Mouse (Mus musculus) heart, embryonic 16.5 days (tissue): ENCODE measurements at regions not wholly inside any gene's neighbourhood (a gene's known extent, or its start where the extent isn't known, plus 50 kb on each side); places are given as distances from the start of the nearest gene placed in this dataset.
A peak's percentile ranks its signal among the peaks of the same experiment; 100 is the strongest.

Source experiments
- ATAC-seq: fragments of 200-750 bp; cut with Nextera tagmentation; replicated peaks from 2 replicates; pipeline ENCODE4 v1.8.0; 2017; ENCODE audit warnings: moderate number of reproducible peaks; ENCODE audit not compliant: insufficient read depth, low FRiP score; ENCODE audit errors: extremely low read depth
- H3K27ac ChIP-seq: fragments of 300-500 bp; sonication (generic); 2 replicates; pipeline ENCODE4 v1.5.1; 2014; ENCODE audit warnings: mild to moderate bottlenecking, low read length, control low read depth, moderate library complexity
- H3K27me3 ChIP-seq: fragments of 300-500 bp; sonication (generic); 2 replicates; pipeline ENCODE4 v1.6.1; 2014; ENCODE audit warnings: low read length, mixed read lengths; ENCODE audit not compliant: control insufficient read depth, insufficient read depth
- H3K36me3 ChIP-seq: fragments of 300-500 bp; sonication (generic); 2 replicates; pipeline ENCODE4 v1.6.1; 2014; ENCODE audit not compliant: control insufficient read depth, insufficient read depth
- H3K4me1 ChIP-seq: fragments of 300-500 bp; sonication (generic); 2 replicates; pipeline ENCODE4 v1.6.1; 2014; ENCODE audit warnings: low read length, mixed read lengths; ENCODE audit not compliant: control insufficient read depth, insufficient read depth
- H3K4me2 ChIP-seq: fragments of 300-500 bp; sonication (generic); 2 replicates; pipeline ENCODE4 v1.6.1; 2014; ENCODE audit warnings: low read depth, mild to moderate bottlenecking, control low read depth, low read length
- H3K4me3 ChIP-seq: fragments of 300-500 bp; sonication (generic); 2 replicates; pipeline ENCODE4 v1.5.1; 2014; ENCODE audit warnings: mild to moderate bottlenecking, control low read depth, low read length
- H3K9ac ChIP-seq: fragments of 300-500 bp; sonication (generic); 2 replicates; pipeline ENCODE4 v1.6.1; 2014; ENCODE audit warnings: low read length, control low read depth
- H3K9me3 ChIP-seq: fragments of 300-500 bp; sonication (generic); replicated peaks from 2 replicates; pipeline ENCODE4 v1.6.1; 2016; ENCODE audit warnings: low read length; ENCODE audit not compliant: control insufficient read depth
- WGBS: fragments of 180-500 bp; shearing (Covaris S2); extraction: QIAGEN DNeasy Blood & Tissue Kit; methylation state at CpG from one replicate; pipeline ENCODE4 v1.1.7; 2014; 5-methylcytosine and 5-hydroxymethylcytosine counted together

DNA sequence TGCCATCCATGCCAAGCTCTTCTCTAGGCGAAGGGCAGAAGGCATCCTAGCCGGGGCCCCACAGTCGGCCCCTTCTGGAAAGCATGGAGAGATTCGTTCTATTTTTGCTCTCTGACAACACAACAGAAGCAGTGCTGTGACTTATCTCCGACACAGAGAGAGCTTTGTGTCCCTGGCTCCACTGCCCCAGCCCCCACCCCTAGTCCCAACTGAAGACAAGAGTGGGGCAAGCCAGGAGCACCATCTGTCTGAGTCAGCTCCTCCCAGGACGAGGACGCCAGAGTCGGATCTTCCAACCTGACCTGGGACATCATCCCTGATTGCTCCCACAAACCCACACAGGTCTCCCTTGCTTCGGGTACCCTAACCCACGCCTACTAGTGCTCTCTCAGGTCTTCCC lies 71.9 kb upstream of the Otos start:
- H3K36me3 ChIP-seq, result no peaks in the 10 kb centered on the region
- H3K27ac ChIP-seq, result peak overlapping the region; percentile 90
- peak overlapping the region; percentile 37; the same call in 1 of the 2 replicates for H3K9ac ChIP-seq
- H3K9me3 ChIP-seq, result no peaks in the 10 kb centered on the region
- no peak overlapping the region for H3K4me3 ChIP-seq
- peak; percentile 84 for ATAC-seq
- H3K4me1 ChIP-seq, result peaks cover 35% of the 10 kb centered on the region
- no peaks in the 10 kb centered on the region for H3K27me3 ChIP-seq
- peak overlapping the region; percentile 14; the same call in 1 of the 2 replicates for H3K4me2 ChIP-seq
- WGBS, result 36% methylated on average over 10 of the region's 10 CpGs

DNA sequence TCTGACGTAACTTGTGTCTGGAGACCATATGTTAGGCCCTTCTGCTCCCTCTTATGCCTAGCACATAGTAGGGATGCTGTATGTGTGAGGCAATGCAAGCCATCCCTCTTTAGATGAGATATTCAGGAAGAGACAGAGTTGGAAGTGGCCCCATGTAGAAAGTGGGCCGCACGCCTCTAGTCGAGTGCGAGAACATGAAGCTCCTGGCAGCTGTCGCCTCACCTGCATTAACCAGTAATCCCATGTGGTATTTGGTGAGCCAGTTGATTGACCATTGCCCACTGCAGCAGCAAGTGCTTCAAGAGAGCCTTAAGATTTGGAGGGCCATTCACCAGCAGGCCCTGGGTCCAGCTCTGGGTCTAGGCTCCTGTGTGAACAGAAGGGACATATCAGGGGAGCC lies 71.2 kb upstream of the Otos start:
- WGBS, result 95% methylated on average over 6 of the region's 6 CpGs
- 0 out of 2 replicates have a peak overlapping the region, but pooled peaks have one; percentile 26 for H3K9ac ChIP-seq
- H3K4me2 ChIP-seq, result no peak overlapping the region
- H3K27me3 ChIP-seq, result no peaks in the 10 kb centered on the region
- no peak for ATAC-seq
- no peaks in the 10 kb centered on the region for H3K36me3 ChIP-seq
- H3K4me3 ChIP-seq, result no peak overlapping the region
- peaks cover 35% of the 10 kb centered on the region for H3K4me1 ChIP-seq
- H3K27ac ChIP-seq, result peak overlapping the region; percentile 86
- no peaks in the 10 kb centered on the region for H3K9me3 ChIP-seq

DNA sequence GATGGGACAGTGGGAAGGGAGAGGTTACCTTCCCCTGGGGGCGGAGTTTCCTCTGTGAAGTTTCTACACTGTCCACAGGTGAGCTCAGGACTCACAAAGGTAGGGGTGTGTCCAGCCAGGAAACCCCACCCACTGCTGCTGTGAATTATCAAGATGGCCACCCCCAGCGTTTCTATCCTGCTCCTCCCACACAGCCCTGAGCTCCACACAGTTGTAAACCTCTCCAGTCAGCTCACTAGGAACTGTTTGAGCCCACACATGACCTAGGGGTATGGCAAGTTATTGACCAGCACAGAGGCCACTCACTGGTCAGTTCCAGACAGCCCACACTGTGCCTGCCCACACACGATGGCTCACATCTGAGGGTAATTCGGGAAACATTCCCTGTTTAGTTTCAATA lies 69.5 kb upstream of the Otos start:
- Histone ChIP-seq H3K9me3 (no peaks in the 10 kb centered on the region), H3K4me3 (no peak overlapping the region), H3K27me3 (no peaks in the 10 kb centered on the region), H3K4me1 (peaks cover 32% of the 10 kb centered on the region), H3K36me3 (no peaks in the 10 kb centered on the region), H3K9ac (no peak overlapping the region), H3K27ac (peak overlapping the region; percentile 12; the same call in 1 of the 2 replicates), H3K4me2 (no peak overlapping the region)
- WGBS, result 57% methylated on average over 4 of the region's 4 CpGs
- no peak for ATAC-seq

DNA sequence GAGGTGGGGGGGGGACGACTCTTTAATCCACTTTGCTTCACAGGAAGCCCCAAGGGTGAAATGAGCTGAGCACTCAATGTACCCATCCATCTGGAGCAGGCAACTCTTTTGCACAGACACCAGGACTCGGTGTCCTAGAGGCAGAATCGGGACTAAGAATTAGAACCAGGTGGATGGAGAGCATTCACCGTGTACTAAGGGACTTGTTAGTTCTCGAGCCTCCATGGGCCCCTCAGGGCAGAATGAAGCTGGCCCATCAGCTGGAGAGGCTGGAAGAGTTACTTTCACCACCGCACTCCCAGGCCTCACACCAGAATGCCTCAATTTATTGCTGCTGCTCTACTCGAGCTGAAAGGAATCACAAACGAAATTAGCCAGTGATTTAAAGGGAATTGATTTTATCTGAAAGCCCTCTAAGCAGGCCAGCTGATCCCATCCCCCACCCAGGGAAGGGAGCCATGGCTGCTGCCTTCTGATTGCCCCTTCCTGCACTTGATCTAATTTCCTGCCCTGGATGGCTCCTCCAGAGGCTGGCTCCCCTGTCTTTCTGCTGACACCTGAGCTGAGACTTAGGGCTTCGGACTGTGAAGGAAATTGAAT lies 66.2 kb upstream of the Otos start:
- Histone ChIP-seq H3K36me3 (no peaks in the 10 kb centered on the region), H3K4me1 (peaks cover 17% of the 10 kb centered on the region), H3K9me3 (no peaks in the 10 kb centered on the region), H3K27ac (no peak overlapping the region), H3K4me3 (no peak overlapping the region), H3K4me2 (no peak overlapping the region), H3K9ac (no peak overlapping the region), H3K27me3 (no peaks in the 10 kb centered on the region)
- no peak for ATAC-seq
- 59% methylated on average over 9 of the region's 9 CpGs for WGBS

DNA sequence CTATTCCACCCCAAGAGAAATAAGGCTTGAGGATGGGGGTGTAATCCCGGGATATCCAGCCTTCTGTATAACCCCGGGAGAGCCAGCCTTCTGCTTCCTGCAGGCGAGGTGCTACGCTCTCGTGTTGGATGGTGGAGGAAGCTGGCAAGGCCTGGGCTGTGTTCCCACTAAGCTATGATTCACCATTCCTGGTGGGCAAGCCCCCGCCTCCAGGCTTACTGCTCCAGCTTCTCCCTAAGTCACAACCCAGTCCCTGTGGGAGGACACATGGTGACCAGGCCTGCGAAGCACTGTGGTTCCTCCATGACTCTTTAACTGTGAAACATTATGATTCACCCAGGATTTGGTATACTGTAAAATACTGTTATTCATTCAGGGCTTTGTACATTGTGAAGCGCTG lies 63.7 kb upstream of the Otos start:
- WGBS, result 83% methylated on average over 8 of the region's 8 CpGs
- H3K9ac ChIP-seq, result no peak overlapping the region
- no peak for ATAC-seq
- peaks cover 5% of the 10 kb centered on the region; the same call in 1 of the 2 replicates for H3K9me3 ChIP-seq
- H3K36me3 ChIP-seq, result no peaks in the 10 kb centered on the region
- H3K4me1 ChIP-seq, result peaks cover 21% of the 10 kb centered on the region
- H3K4me2 ChIP-seq, result no peak overlapping the region
- no peaks in the 10 kb centered on the region for H3K27me3 ChIP-seq
- no peak overlapping the region for H3K27ac ChIP-seq
- H3K4me3 ChIP-seq, result no peak overlapping the region

DNA sequence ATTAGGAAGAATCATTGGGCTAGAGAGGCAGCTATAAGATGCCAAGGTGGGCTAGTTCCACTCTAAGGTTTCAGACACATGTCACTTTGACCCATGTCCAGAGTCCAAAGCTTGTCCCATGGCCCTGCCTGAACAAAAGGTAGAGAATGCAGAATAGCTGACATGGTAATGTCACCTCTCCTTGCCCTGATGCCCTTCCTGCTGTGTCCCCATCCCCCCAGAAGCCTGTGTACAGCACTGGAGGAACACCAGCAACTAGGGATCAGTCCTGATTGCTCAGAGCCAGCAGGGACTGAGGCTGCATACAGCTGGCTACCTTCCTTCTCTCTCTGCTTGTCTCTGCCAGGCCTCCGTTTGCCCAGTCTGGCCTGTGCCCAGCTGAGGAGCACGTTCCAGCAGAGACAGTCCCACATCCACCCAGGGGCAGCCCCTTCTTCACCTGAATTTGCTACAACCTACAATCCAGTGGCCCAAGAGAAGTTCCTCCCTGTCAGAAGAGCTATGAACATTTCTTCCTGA lies 61.7 kb upstream of the Otos start:
- Histone ChIP-seq H3K27ac (no peak overlapping the region), H3K4me2 (no peak overlapping the region), H3K4me1 (peaks cover 15% of the 10 kb centered on the region), H3K9me3 (peaks cover 5% of the 10 kb centered on the region; the same call in 1 of the 2 replicates), H3K27me3 (no peaks in the 10 kb centered on the region), H3K36me3 (no peaks in the 10 kb centered on the region), H3K4me3 (no peak overlapping the region), H3K9ac (no peak overlapping the region)
- no peak for ATAC-seq
- 67% methylated on average over 2 of the region's 2 CpGs for WGBS

DNA sequence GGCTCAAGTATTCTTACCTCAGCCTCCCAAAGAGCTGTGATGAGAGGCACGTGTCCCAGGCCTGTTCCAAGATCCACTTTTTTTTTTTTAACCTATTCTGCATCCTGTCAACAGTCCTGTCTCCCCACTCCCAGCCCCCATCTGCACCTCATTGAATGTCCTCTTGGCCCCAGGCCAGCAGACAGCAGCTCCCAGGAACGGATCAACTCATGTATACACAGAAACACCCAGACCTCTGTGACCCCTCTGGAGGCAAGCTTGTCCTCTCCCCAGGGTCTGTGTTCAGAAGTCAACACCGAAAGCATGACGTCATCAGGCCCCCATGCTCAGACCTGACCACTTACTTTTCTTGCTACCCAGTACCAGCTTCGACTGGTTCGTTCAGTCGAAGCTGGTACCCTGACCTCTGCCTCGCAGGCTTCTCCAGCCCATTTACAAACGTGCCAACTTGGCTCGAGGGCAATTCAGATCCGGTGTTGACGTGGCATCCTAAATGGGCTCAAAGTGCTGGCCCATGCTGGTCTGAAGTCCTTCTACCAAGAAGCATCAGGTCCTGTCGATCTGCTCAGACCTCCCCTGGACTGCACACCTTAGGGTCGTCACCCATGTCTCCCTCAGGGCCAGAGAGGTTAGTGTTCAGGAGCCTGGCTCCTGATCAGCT lies 60.7 kb upstream of the Otos start:
- no peaks in the 10 kb centered on the region for H3K36me3 ChIP-seq
- no peak overlapping the region for H3K4me3 ChIP-seq
- H3K9me3 ChIP-seq, result peaks cover 5% of the 10 kb centered on the region; the same call in 1 of the 2 replicates
- peak; percentile 42; the same call in 1 of the 2 replicates for ATAC-seq
- H3K4me2 ChIP-seq, result no peak overlapping the region
- H3K27ac ChIP-seq, result no peak overlapping the region
- no peak overlapping the region for H3K9ac ChIP-seq
- H3K27me3 ChIP-seq, result no peaks in the 10 kb centered on the region
- peaks cover 15% of the 10 kb centered on the region for H3K4me1 ChIP-seq
- 56% methylated on average over 14 of the region's 14 CpGs for WGBS

DNA sequence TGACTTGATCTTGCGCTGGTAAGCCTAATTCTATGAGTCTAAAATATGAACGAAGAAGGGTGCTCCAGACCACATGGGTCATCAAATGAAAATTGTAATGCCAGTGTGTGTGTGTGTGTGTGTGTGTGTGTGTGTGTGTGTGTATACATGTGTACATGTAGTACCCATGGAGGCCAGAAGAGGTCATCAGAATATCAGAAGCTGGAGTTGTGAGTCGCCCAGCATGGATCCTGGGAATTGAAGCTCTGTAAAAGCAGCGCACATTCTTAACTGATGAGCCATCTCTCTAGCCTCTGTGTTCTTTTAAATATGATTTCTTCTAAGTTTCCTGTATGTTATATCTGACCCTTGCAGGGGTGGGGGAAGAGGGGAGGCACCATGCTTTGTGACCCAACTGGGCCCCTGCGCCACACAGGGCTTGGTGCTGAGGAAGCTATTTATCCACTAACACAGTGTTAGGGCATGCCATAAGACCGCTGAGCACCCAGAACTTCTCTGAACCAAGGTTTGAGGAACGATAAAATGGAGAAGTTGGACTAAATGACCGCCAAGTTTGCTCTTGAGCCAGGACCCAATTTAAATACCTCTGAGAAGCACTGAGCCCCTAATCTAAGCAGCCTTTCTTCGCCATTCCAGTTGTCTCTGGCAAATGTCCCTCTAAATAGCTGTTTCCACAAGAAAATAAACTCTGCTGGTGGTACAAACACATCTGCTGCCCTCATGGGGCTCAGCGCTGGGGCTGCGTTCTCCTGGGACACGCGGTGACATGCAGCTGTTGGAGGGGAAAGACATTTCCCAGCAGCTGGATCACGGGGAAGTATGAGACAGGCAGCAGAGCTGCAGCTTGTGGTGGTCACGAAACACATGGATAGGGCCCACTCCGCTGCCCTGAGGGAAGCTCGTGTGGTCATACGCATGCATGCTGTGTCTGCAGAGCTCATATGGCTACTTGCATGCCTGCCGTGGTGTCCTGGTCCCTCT lies 59.6 kb upstream of the Otos start:
- no peak overlapping the region for H3K4me3 ChIP-seq
- WGBS, result 79% methylated on average over 19 of the region's 19 CpGs
- no peak; the same call in 1 of the 2 replicates for ATAC-seq
- no peaks in the 10 kb centered on the region for H3K27me3 ChIP-seq
- no peak overlapping the region for H3K27ac ChIP-seq
- no peak overlapping the region for H3K9ac ChIP-seq
- H3K4me2 ChIP-seq, result no peak overlapping the region
- H3K9me3 ChIP-seq, result peaks cover 5% of the 10 kb centered on the region; the same call in 1 of the 2 replicates
- no peaks in the 10 kb centered on the region for H3K36me3 ChIP-seq
- peaks cover 20% of the 10 kb centered on the region for H3K4me1 ChIP-seq
